Mouse (Mus musculus): ENCODE data around the gene Syt8.

- TF ChIP-seq GATA1 (IDR thresholded peaks at IDR 0.05; ENCODE audit: borderline replicate concordance, low read length) (no peak), FLI1 (IDR thresholded peaks at IDR 0.05; ENCODE audit: low read length) (no peak)
These were observed 26.0 kb upstream of the Syt8 start for GRCm38 (mm10) chr7:142408686-142409085.
